Mouse (Mus musculus) liver (tissue): Measurements from ENCODE around the gene Sat2.

Source experiments
- DNase-seq: peaks from one replicate; pipeline ENCODE4 v3.0.0-alpha.2; 2020; ENCODE audit warnings: mixed read lengths

The Sat2 gene

DNA sequence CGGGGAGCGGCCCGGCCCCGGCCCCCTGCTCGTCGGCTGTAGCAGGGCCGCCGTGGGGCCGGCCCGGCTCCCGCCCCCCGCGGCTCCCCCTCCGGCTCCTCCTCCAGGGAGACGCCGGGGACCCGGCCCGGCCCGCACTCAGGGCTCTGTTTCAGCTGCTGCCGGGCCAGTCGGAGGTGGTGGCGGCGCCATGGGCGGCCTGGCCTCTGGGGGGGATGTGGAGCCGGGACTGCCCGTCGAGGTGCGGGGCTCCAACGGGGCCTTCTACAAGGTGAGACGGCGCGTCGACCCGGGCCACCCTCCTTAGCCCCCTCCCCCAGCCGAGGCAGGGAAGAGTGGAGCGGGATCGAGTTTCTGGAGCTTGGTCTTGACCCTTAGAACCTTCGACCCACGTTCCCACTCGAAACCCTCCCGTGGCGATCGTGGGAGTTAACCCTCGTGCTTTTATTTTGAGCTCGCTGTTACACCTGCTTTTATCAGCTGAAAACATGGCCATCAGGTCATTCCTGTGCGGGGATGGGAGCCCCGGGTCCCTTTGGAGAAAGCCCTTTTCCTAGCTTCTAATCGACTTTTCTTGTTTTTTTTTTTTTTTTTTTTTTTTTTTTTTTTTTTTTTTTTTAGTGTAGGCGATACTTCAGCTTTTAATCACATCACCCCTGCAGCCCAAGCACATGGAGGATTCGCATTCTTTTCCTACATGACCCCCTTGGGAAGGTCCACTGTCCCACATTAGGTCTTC is 11.5 kb downstream of the Sat2 start:
- DNase-seq: peak; percentile 76

DNA sequence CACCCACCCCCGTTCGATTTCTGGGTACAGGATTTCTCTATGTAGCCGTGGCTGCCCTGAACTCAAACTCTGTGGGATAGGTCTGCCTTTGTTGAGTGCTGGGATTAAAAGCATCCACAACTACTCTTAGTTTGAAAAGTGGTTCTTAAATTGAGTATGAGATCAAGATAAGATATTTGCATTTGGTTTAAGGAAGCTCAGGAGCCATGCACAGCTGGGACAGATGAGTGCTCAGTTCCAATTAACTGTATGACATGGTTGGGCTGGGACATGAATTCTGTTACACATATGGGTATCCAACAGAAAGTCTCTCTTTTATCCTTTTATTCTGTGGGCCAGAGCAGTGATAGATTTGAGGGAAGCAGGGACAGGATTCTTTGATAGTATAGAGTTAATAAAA is 13.6 kb downstream of the Sat2 start:
- no peak for DNase-seq

DNA sequence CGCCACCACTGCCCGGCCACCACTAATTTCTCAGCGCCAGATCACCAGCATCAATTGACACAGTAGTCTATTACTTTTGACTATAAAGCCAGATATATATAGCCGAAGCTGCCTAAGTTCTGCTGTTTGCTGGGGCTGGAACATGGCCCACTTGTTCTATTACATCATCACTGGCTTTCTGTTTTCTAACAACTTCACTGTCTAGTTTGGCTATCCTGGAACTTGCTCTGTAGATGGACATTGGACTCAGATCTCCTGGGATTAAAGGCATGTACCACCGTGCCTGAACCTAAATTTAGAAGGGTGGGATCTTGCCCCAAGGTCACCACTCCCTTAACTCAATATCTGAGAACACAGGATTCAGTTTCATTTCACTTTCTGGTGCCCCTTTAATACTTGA is 24.0 kb downstream of the Sat2 start:
- no peak for DNase-seq

DNA sequence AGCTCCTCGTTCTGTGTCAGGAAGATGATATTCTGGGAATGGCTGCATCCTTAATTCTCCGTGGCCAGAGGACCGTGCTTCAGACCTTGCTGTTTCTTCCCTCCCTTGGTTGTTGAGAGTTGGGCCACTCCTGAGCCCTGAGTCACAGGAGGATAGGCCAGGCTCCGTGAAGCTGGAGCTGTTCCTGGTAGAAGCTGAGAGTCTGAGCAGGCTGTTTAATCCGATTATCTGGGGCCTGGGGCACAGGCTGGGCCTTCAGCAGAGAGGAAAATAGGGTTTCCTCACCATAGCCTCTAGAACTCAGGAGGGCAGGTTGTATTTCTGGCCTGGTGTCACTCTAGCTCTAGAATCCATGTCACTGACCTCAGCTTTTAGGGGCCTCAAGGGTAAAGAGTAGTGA is 31.6 kb downstream of the Sat2 start:
- DNase-seq: no peak

DNA sequence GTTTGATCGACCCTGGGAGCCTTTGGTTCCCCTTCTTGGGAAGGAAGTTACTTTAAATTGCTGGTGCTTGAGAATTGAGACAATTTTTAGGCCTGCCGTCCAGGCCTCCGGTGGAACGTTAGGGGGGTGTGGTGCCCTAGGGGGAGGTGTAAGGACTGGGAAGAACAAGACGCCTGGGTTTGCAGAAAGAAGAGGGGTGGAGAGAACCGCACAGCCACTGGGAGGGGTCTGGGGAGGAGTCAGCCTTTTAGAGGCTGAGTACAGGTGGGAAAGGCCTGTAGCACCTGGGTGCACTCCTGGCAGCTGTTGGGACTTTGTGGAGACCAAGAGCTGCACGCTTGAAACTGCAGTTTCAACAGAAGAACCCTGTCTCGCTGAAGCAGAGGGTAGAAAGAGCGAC is 32.9 kb downstream of the Sat2 start:
- DNase-seq: no peak

DNA sequence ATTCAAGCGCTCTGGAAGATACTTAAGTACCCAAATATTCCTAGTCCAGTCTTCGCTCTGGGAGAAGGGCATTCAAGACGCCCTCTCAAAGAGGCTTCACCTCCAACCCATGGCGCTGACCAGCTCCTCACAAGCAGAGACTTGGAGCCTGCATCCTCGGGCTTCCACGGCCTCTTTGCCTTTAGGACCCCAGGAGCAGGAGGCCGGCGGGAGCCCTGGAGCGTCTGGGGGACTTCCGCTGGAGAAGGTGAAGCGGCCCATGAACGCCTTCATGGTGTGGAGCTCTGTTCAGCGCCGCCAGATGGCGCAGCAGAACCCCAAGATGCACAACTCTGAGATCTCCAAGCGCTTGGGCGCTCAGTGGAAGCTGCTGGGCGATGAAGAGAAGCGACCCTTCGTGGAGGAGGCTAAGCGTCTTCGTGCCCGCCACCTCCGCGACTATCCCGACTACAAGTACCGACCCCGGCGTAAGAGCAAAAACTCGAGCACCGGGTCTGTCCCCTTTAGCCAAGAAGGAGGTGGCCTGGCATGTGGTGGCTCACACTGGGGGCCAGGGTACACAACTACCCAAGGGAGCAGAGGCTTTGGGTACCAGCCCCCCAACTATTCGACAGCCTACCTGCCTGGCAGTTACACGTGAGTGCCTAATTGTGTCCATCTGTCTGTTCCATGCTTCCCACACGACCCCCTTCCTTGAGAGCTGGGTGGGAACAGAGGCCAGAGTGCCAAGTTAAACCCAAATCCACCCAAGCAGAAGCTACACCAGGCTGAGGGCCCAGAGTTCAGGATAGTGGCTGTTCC is 33.6 kb downstream of the Sat2 start, which contains the start of gene Sox15:
Gene Sox15, plus strand, starts transcription at position 51 of the 801 bp plus-strand sequence.
- peak; percentile 73 for DNase-seq

DNA sequence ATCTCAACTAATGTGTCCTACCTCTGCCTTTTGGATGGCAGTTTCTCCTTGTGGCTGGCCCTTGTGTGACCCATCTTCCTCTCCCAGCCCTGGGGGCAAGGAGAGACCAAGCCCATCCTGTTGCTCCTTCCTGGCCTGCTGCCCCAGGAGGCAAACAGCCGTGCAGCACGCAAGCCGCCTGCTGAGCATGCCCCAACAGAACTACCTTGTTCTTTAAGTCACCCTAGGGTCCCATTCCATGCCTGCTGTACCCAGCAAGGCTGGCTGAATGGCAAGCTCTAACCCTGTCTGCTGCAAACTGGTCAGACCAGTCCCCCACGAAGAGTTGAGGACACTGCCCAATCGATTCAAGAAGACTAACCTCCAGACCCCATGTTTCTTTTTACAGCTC is 34.2 kb downstream of the Sat2 start:
- no peak for DNase-seq

DNA sequence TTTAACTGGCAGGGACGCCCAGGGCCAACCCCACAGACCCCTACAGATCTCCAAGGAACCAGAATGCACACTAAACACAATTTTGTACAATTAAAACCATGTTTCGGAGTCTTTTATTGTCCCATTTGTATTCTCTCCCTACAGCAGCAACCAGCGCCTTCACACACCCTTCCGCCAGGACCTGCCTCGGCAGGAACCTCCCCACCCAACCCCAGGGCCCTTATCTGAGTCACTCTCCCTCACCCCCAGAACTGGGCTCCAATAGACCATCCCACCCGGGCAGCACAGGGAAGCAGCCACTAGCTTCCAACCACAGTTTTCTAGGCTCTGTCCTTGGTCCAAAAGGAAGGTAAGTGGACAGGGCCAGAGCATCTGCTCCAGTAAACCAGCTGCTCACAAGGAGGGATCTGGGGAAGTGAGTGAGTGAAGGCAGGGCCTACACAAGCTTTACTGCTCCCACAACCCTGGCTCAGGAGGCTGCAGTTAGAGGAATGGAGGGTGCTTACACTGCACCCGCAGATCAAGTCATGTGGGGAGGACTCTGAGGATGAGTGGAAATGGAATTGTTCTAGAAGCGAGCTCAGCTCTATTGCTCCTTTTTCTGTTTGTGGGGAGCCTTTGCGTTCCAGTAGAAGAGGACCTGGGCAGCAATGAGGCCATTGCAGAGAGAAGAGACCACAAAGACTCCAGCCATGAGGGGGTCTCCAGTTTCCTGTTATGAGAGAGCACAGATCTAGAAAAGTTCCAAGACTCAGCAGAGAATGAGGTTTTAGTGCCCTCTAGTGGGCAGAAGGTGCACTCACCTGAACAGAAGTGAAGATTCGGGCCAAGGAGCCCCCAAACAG is 35.0 kb downstream of the Sat2 start:
- DNase-seq: peak; percentile 59

DNA sequence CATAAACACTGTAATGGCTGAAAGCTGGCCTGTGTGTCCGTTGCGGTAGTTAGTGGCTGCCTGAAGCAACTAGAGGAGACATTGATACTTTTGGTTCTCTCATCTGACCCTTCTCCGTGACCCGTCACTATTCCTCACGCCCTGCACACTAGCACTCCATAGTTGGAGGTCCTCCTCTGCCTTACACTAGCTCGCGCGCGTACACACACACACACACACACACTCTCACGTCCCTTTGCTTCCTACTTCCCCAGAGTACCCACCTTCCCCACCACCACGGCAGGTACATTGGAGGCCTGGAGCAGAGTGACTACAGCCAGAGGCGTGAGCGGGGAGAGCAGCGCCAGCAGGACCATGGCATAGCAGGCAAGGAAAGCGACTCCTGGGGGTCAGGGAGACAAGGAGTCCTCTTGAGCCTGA is 35.6 kb downstream of the Sat2 start:
- DNase-seq: no peak

DNA sequence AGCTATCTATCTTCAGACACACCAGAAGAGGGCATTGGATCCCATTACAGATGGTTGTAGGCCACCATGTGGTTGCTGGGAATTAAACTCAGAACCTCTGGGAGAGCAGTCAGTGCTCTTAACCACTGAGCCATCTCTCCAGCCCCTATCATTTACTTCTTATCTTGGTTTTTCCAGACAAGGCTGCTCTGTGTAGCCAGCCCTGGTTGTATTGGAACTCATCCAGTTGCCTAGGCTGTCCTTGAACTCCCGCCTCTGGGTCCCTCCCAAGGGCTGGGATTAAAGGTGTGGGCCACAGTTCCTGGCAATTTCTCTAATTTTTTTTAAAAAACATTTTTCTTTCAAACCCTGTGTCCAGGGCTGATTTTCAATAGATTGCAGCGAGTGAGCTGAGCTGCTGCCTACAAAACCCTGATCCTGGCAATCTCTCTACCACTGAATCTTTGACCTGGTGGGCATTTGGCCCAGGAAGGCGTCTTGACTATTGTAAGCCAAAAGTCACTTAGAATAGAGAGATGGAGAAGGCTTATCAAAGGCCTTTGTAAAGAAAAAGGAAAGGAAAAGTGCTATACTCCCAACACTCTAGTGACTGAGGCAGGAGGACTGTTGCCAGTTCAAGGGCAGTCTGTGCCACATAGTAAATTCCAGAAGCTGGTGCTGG is 39.5 kb downstream of the Sat2 start:
- DNase-seq: no peak

DNA sequence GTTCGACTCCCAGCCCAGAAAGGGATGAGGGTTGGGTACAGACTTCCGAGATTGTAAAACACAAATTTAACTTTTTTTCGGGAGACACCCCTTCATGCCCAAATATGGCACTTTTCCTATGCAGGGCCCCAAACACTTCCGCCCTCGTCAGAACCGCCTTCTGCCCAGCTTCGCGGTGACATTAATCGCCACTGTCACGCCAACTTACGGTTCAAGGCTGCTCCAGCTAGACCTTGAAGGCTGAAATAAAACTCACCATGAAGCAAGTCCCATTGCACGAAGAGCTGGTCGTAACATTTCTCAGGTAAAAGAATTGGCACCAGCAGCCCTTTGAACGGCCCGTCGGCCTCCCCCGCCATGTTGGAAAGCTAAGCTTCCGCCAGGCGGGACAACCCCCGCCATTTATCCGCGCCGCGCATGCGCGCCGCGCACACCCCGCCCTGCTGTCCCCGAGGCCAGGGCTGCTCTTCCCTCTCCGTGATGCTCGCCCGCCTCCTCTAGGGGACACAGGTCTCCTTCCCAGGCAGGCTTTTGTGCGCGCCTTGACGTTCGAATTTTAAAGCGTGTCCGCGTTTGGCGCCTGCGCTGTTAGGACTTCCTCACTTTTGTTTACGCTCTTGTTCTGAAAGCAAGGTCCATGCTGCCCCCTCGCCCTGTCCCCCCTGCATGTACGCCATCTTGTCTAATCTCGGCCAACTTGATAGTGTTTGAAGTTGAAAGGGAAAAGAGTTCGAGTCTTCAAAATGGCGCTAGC is 40.6 kb downstream of the Sat2 start, which contains the start of gene Mpdu1:
Gene Mpdu1, minus strand, starts transcription at position 430 of the 754 bp plus-strand sequence.
- peak; percentile 96 for DNase-seq

DNA sequence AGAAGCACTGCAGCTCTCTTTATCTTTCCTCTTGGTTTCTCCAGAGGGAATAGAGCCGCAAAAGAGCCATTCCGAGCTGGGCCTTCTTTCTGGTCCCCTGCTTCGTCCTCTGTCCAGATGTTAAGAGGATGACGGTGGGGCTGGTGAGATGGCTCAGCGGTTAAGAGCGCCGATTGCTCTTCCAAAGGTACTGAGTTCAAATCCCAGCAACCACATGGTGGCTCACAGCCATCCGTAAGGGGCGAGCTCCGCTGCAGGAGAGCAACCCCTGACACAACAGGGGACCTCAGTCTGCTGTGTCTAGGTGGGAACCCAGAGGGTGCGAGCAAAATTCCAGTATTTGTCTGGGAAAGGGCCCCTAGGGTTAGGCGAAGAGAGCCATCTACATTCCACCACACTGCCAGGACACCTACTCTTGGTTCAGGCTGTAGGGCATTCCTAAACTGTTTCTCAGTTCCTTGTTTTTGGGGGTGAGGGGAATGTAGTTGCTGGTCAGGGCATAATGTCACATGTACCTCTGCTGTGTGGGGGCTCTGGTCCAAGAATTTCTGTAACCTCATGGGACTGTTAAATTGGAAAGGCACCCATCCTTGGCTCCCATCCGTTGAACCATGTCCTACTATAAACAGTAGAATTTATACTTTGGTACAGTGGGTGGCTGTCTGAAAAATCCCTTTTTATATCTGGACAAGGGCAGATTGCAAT is 41.3 kb downstream of the Sat2 start:
- DNase-seq: no peak

DNA sequence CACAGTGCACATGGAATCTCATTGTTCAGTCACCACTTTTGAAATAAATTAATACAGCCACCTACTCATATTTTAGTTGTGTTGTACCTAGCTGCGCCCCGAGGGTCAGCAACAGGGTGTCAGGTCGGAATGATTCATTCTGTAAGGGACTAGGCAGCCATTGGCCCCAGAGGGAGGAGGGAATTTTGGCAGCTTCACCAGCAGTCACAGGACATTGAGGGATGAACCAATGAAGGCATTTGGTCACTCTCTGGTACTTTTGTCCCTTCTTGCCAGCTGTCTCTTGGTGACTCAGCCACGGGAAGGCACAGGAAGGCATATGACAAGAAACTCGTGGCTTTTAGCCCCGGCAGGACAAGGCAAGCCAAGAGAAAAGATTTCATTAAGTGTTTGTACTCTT is 42.0 kb downstream of the Sat2 start:
- DNase-seq: no peak

DNA sequence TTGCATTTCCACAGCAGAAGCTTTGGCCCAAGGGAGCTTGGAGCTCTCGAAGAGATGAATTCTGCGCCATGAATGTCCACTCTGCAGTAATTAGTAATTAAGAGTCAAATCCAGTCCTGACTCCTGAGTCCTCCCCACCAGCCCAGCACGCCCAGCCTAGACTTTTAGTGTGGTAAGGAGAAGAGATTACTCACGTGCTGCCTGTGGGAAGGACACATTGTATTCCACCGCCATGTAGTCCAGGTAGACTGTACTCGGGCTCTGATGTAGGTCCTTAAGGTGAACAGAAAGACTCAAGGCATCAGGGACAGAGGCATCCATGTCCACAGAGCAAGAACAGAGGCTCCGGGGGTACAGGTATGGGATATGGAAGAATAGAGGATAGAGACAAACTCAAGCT is 43.0 kb downstream of the Sat2 start:
- DNase-seq: no peak

DNA sequence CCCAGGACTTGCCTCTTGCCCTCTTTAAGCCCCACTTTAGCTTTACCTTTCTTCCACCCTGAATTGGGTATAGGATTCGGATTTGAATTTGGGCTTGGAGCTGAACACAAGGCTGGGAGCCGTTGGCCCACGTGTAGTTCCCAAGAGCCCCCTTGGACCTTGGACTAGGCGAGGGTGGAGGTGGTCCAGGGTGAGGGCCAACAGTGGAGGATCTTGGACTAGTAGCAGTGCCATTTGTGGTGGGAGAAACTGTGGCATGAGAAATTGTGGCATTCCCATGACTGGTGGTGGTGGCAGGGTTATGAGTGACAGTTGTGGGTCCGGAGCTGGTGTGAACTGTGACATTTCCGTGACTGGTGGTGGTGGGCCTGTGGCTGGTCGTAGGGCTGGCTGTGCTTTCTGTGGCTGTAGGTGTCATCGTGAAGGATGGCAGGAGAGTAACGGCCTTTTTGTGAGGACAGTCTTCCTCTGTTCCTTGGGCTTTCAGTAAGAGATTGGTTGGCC is 43.7 kb downstream of the Sat2 start:
- no peak for DNase-seq

DNA sequence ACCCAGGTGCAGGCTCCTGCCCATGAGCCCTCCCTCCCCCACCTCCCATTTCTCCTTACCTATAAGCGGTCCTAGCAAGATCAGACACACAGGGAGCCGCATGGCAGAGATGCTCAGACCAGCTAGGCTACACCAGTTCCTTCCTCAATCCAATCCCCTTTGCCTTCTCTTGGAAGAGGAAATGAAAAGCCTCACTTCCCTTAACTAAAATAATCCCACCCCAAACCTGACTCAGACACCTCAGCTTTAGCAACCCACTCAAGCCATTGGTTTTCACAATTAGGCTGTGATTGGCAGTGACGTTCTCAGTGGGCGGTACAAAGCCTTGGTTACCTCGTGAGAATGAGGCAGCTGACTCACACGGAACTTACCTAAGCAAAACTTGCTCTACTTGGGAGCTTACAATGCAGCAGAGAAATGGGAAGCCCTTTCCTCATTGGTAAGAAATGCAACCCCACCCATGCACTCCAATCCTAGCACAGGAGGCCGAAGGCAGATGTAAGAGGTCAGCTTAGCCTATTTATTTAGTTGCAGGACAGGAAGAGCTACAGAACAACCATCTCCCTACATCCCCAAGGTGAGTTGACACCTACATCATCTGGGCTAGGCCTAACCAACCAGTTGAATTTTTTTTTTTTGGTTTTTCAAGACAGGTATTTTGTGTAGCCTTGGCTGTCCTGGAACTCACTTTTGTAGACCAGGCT is 44.3 kb downstream of the Sat2 start, which contains the start of gene Cd68:
Gene Cd68, minus strand, starts transcription at position 193 of the 704 bp plus-strand sequence.
- DNase-seq: peak; percentile 57

DNA sequence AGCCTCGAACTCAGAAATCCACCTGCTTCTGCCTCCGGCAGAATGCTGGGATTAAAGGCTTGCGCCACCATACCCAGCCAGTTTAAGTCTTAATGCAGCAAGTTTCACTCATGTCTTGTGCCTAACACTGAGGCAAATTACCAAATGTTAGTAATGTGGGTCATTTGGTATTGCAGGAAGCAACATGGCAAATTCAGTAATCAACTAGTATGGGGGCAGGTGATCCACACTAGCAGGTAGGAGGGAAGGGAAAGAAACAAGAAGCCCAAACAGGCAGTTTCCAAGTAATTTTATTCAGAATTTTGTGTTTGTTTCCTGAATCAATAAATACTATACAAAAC is 44.8 kb downstream of the Sat2 start:
- DNase-seq: no peak

DNA sequence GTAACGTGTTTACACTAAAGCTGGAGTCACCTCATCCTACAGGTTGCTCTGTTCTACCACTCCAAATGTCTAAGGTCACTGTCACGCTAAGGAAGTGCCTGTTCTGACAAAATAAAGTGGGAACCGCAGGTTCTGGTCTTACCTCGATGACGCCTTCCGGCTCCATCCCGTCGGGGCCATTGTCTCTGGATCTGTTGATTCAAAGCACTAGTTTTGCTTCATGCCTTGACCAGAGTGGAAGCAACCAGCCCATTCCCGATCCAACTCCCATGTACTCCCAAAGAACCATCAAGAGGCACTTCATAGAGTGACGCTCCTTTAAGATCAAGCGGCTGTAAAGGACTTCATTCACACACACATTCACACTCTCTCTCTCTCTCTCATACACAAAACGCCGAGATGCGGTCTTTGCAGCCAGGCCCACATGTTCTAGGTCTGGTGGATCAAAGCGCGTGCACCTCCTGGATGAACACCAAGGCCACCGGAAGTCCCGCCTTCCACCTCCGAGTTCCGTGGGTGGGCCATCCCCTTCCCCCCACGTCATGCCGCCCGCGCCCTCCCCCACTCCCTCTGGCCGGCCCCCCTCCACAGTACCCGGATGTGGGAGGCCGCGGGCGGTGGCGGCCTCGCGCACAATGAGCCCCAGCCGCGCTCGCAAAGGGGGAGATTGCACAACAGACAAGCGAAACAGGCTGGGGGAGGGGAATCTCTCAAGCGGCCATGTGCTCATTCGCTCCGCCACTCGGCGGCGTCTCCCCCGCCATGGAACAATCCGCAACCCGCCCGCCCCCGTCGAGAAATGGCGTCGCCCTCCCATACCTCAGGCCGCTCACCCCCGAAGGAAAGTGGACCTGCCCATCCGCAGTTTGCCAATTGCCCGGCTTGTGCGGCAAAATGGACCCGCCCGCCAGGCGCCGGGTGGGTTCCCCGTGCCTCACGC is 49.2 kb downstream of the Sat2 start:
- DNase-seq: peak; percentile 94

DNA sequence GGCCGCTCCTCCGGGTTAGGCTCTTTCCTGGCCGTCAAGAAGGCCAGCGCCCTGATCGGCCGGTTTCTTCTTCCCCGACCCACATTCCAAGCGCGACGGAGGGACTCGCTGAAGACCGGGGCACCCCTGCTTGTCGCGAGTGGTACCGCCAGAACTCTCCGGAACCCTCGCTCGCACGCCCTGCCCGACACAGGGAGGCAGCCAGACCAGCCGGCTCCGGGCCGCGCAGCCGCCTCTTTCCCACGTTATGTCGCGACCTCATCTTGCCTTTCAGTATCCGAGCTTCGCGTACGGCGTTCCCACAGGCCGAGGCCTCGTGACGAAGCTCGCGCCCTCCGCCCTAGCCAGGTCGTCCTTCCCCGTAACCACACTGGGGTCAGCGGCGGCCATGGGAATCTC is 49.9 kb downstream of the Sat2 start:
- peak; percentile 42 for DNase-seq
